Mouse (Mus musculus): ENCODE results near the gene Serpinc1.
"Not testable (repeated sequence)": the region's sequence is repeated elsewhere in the genome, so short reads cannot be mapped to it uniquely, and the experiment has no call there.

The Serpinc1 gene

DNA sequence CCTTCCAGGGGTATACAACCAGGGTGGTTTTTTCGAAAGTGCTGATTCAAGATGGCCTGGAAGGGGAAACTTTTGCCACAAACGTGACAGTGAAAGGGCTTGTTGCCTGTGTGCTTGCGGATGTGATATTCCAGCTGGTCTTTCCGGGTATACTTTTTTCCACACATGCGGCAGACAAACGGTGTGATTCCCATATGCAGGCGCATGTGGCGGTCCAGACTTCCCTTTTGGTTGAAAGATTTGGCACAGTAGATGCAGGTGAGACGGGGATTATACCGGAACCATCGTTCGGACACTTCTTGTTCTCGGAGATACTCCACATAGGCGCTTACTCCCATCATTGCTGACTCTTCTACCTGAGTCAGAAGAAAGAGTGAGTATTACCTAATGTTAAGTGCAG lies 41.7 kb downstream of the Serpinc1 start:
- DNase-seq (ENCODE audit: low read depth, low spot score) = no peak

DNA sequence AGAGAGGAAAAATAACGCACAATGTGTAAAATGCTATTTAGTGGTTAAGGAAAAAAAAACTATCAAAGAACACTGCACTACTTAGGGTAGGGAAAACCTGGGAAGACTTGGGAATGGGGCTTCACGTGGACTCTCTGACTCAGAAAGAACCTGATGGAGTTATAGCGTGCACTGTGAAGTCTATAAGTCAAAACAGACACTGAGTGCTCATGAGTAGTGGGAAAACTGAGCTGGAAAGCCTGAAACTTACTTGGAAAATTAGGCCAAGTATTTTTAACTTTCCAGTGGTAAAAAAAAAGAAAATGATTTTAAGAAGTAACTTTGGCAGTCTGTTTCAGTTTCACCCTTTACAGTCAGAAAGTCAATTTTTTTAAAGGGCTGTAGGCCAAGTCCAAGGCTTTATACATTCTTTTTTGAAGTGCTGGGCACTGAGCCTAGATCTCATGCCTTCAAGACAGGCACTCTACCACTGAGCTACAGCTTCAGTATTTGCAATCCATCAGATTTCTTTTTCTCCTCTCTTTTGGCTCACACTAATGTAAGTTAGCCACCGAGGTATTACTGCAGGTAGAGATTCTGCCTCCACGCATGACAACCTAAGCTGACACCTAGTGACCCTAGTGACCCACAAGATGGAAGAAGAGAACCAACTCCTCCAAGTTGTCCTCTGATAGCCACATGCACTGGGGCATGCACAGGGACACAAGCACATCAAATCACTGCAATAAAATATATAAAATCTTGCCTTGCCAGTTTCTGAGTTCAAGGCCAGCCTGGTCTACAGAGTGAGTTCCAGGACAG lies 47.2 kb downstream of the Serpinc1 start:
- no peak for DNase-seq (ENCODE audit: low read depth, low spot score)

- no peak for DNase-seq (ENCODE audit: low read depth, low spot score)
Observed at GRCm38 (mm10) chr1:161027196-161027595, 48.8 kb downstream of the Serpinc1 start.

GRCm38 (mm10) chr1:161028427-161028826 lies 50.0 kb downstream of the Serpinc1 start:
- DNase-seq (ENCODE audit: low read depth, low spot score) = not testable (repeated sequence)

DNA sequence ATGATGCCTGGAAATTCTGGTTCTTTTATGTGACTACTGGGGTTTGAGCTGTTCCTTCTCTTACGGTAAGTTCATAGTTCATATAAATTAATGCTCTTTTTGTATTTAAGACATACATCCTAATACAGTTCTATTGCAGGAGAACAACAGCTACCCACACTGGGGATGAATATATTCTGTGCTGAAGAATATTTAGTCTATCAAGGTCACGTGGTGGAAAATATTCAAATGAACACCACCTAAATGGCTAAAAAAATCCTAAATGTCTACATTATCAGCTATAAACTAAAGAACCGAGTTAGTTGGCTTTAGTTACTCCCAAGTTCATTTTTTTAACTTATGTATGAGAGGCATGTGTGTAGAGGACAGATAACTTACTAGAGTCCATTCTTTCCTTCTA lies 51.7 kb downstream of the Serpinc1 start:
- no peak for DNase-seq (ENCODE audit: low read depth, low spot score)

DNA sequence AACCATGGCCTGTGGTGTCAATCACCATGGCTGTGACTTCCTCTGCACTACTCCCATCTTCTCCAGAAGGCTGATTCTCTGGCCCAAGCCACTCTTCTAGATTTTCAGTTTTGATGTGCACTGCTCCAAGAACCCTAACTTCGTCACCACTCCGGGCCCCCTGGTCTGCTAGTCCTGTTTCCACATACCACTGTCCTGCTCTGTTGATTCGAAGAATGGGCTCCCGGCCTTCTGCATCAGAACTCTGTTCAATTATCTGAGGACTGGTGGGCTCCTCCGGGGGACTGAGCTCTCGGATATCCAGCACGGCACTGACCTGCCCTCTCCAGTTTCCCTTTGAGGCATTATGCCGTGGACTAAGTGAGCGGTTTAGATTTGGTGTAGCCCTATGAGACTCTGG lies 53.5 kb downstream of the Serpinc1 start:
- no peak for DNase-seq (ENCODE audit: low read depth, low spot score)

DNA sequence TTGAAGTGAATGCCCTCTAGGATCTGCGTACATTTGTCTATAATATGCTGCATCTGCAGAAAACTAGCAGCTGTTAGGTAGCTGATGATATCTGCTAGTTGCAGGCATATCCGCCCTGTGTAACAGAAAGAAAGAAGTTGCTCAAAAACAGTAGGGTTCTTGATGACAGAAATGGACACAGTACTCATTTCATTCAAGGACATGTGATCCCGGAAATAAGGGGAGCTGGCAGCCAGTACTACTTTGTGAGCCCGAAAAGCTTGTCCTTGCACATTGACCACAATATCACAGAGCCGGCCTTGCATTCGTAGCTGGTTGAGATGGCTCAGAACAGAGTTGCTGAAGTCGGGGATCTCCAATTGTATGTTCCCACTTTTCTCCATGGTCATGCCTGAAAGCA lies 54.0 kb downstream of the Serpinc1 start:
- DNase-seq (ENCODE audit: low read depth, low spot score) = no peak

DNA sequence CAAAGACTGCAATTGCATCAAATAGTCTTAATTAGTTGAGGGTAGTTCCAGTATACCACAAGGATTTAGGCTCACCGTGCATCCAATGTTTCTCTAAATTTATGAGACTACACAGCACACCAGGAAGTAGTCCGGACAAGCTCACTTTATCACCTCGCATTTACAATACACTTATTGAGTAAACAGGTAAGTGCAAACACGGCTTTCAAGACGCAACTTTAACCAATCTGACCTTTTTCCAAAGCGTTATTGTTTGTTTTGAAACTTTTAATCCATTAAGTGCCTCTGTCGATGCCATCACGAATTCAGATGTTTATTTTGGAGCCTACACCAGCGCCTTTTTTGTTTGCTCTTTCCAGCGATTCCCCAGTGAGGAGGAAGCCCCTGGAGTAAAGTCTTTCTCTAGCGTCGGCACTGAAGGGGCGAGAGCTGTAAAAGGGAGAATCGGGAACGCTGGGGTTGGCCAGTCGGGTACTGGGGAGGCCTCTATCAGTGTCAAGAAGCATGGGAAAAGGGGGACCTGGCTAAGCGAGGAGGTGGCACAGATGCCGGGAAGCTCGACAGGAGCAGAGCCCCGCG lies 55.6 kb downstream of the Serpinc1 start:
- DNase-seq (ENCODE audit: low read depth, low spot score) = peak; percentile 78

GRCm38 (mm10) chr1:161034435-161035280 lies 56.3 kb downstream of the Serpinc1 start, which contains the start of gene Zbtb37:
Gene Zbtb37 (minus strand): TSS chr1:161034849.
- peak; percentile 98 for DNase-seq (ENCODE audit: low read depth, low spot score)

- DNase-seq (ENCODE audit: low read depth, low spot score) = peak; percentile 70
Observed at GRCm38 (mm10) chr1:161035281-161035785, 56.9 kb downstream of the Serpinc1 start.

DNA sequence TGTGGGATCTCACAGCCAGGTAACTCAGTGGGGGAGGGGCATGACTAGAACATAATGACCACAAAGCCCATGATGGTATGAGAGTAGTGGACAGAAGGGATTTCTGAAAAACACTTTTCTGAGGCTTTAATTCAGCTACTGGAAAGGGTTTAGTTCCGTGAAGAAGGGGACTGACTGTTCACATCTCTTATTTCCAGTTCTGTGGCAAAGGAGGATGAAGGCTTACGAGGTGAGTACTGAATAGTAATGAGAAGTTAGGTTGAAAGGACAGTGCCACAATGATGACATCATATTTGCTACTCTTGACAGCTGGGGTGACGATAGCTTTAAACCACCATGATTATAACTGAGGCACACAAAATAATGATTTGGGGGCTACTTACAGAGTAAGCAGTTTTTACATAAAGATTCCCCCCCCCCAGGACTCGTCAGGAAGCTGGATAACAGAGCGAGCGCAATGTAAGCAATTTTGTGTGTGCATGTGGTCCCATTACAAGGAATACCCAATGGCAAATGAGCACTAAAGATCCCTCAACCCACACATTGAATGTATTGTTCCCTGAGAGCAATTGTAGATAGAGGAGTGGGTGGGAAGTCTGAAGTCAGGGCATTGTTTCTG lies 57.5 kb downstream of the Serpinc1 start:
- DNase-seq (ENCODE audit: low read depth, low spot score) = peak; percentile 61

DNA sequence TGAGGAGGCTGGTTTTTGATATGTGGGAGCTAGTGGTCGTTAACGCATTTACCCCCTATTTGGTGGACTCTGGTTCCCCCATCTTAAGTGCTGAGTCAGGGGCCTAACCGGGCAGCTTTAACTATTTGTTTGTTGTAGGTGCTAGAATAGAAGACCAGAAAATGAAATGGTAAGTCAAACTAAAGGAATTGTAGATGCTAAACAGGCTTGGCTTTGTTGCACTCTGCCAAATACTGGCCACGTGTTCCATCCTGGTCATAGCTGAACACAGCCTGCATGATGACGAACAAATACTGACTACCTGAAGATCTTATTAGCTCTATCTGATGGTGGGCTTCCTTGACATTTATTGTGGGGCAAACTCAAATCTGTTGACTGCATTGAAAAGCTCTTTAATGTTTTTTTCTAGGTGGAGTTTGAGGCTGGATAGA lies 58.0 kb downstream of the Serpinc1 start:
- peak; percentile 54 for DNase-seq (ENCODE audit: low read depth, low spot score)

DNA sequence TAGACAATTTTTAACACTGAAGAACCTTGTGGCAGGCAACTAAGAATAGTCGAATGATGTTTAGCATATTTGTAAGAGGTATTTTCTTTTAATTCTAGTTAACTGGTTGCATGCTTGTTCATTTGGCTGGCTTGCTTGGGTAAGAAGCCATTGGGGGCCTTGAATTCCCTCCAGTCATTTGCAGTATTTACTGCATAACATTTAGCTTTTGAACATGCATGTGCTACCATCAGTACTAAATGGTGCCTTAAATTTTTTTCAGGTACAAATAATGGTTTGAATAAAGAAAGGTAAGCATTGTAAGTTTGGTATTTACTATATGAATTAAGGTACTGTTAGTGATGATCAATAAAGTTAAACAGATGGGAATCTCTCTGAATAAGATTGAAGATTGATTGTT lies 58.6 kb downstream of the Serpinc1 start:
- peak; percentile 19 for DNase-seq (ENCODE audit: low read depth, low spot score)

DNA sequence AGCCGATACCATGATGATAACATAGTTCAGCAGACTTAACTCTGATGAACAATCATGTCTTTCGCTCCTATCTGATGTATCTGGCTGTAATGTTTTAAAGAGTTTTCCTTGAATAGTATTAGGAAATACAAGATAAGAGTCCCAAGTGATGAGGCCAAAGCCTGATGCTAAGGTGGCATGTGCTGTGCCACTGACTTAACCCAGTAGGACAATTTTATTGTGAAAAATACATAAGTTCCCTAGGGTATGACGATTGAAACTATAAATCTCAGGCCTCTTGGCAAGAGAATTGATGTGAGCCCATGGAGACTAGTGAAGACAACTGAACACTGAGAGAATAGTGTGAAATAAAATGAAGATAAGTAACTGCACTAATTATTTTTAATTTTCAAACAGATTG lies 59.2 kb downstream of the Serpinc1 start:
- DNase-seq (ENCODE audit: low read depth, low spot score) = no peak

DNA sequence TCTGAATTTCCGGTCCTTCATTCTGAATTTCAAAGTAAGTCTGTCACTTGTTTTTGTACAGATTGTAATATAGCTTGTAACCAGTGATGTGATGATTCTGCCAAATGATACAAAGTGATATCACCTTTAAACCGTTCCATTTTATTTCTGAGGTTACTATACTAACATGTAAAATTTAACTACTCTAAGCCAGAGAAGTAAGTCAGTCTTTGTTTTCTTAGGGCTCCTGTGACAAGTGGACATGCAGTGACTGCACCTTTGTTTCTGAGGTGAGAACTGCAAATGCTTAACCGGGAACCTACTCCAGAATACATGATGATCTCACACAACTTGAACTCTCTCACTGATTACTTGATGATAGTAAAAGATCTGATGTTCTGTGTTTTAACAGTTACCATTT lies 59.6 kb downstream of the Serpinc1 start:
- DNase-seq (ENCODE audit: low read depth, low spot score) = peak; percentile 18

GRCm38 (mm10) chr1:161038968-161039721 lies 60.8 kb downstream of the Serpinc1 start:
- DNase-seq (ENCODE audit: low read depth, low spot score) = peak; percentile 43

DNA sequence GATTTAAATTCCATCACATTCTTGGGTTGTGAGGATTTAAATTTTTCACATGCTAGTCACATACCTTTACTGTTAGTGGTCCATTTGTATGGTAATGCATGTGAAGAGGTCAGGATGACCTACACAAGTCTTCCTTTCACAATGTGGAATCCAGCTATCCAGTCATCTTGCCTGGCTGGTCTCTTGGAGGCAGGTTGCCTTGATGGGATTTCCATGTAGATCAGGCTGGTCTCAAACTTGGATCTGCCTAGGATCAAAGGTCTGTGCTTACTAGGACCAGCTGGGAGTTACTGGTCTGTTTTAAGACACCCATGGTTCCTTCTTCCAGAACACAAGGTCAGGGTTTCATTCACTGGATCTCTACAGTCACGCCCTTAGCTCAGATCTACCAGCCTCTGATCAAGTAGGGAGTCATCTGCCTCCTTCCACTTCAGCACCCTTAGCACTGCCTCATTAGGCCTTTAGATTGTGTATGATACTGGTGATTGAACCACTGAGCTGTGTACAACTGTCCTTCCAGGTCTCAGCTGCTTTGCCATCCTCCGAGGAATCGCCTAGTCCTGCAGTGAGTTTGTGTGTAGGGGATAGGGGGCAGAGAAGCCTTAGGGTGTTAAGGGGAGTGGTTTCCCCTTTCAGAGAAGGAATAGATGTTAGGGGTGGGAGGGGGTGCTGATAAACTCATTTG lies 61.5 kb downstream of the Serpinc1 start:
- peak; percentile 89 for DNase-seq (ENCODE audit: low read depth, low spot score)

- peak; percentile 82 for DNase-seq (ENCODE audit: low read depth, low spot score)
Observed at GRCm38 (mm10) chr1:161040426-161040770, 62.0 kb downstream of the Serpinc1 start.

GRCm38 (mm10) chr1:161040855-161041254 lies 62.5 kb downstream of the Serpinc1 start:
- peak; percentile 81 for DNase-seq (ENCODE audit: low read depth, low spot score)

GRCm38 (mm10) chr1:161041261-161042020 lies 63.1 kb downstream of the Serpinc1 start:
- peak; percentile 48 for DNase-seq (ENCODE audit: low read depth, low spot score)
